Mouse (Mus musculus): ENCODE results near the gene Padi2. TPM values are rescaled to one million over a fixed set of nuclear protein-coding genes. Genes with fewer than 3 reads are reported as not detected.

Gene Padi2
- polyA plus RNA-seq (2017; shearing (Covaris generic)): 19.7 TPM

GRCm38 (mm10) chr4:140906076-140906826 lies at the start of gene Padi2:
TSS of gene Padi2 (plus strand) at chr4:140906344.

GRCm38 (mm10) chr4:140960781-140961466 lies 54.8 kb downstream of the Padi2 start, which contains the start of gene Sdhb:
TSS of gene Sdhb (plus strand) at chr4:140961203.

GRCm38 (mm10) chr4:140986711-140987395 lies 80.7 kb downstream of the Padi2 start, which contains the start of gene Atp13a2:
TSS of gene Atp13a2 (plus strand) at chr4:140986873.

Other genes with a start within 250 kb of the Padi2 start
- not detected for gene Arhgef10l, start 240.3 kb upstream of the Padi2 start, polyA plus RNA-seq (2017; shearing (Covaris generic))
- gene Rcc2, start 205.8 kb upstream of the Padi2 start, polyA plus RNA-seq (2017; shearing (Covaris generic)): 134 TPM
- not detected for gene Padi6, start 163.7 kb upstream of the Padi2 start, polyA plus RNA-seq (2017; shearing (Covaris generic))
- gene Padi4, start 132.1 kb upstream of the Padi2 start, polyA plus RNA-seq (2017; shearing (Covaris generic)): 0.35 TPM
- gene Padi3, start 95.7 kb upstream of the Padi2 start, polyA plus RNA-seq (2017; shearing (Covaris generic)): 0.49 TPM
- 0.34 TPM for gene Padi1, start 60.6 kb upstream of the Padi2 start, polyA plus RNA-seq (2017; shearing (Covaris generic))
- 177 TPM for gene Sdhb, start 54.9 kb downstream of the Padi2 start, polyA plus RNA-seq (2017; shearing (Covaris generic))
- gene Atp13a2, start 80.5 kb downstream of the Padi2 start, polyA plus RNA-seq (2017; shearing (Covaris generic)): 33.3 TPM
- gene Mfap2, start 104.1 kb downstream of the Padi2 start, polyA plus RNA-seq (2017; shearing (Covaris generic)): not detected
- gene Crocc, start 154.2 kb downstream of the Padi2 start, polyA plus RNA-seq (2017; shearing (Covaris generic)): 4.4 TPM
- gene Necap2, start 172.0 kb downstream of the Padi2 start, polyA plus RNA-seq (2017; shearing (Covaris generic)): 150 TPM
- gene Spata21, start 182.0 kb downstream of the Padi2 start, polyA plus RNA-seq (2017; shearing (Covaris generic)): 0.55 TPM
- 69.7 TPM for gene Szrd1, start 233.4 kb downstream of the Padi2 start, polyA plus RNA-seq (2017; shearing (Covaris generic))
- gene Fbxo42, start 241.6 kb downstream of the Padi2 start, polyA plus RNA-seq (2017; shearing (Covaris generic)): 31.4 TPM

Measured in naive thymus-derived CD4-positive, alpha-beta T cell, adult 5 months (primary cell).